Mouse (Mus musculus): Measurements from ENCODE around the gene Csrnp3.

- no peak for TF ChIP-seq POLR2A (IDR thresholded peaks at IDR 0.05; ENCODE audit: low read depth, low read length)
- no peak for TF ChIP-seq CTCF (conservative IDR thresholded peaks at IDR 0.05; ENCODE audit: insufficient read depth, insufficient read length, low read depth, low read length)
Observed at GRCm38 (mm10) chr2:65926935-65927708, 81.6 kb downstream of the Csrnp3 start.
